Mouse (Mus musculus): Measurements from ENCODE around the gene Babam2. TPM values are rescaled to one million over a fixed set of nuclear protein-coding genes. Genes with fewer than 3 reads are reported as not detected.

Babam2 gene
- polyA plus RNA-seq, 1 experiment from 2014 or later, result 57.4 TPM

Small RNA genes within 50 kb of the gene (microRNA-seq; reads per million reads assigned to microRNA genes)
- gene Mir3473e, result not detected

Other genes with a start within 250 kb of the Babam2 start
- 80.4 and 90.3 TPM in 2 replicates for gene Zfp512, start 245.3 kb upstream of the Babam2 start, polyA plus RNA-seq (2016; fragmentation: Nextera tagmentation; extraction: Ambion mirVana)
- not detected in 2 replicates for gene 4930548H24Rik, start 211.9 kb upstream of the Babam2 start, polyA plus RNA-seq (2016; fragmentation: Nextera tagmentation; extraction: Ambion mirVana)
- 94.8 and 97.2 TPM in 2 replicates for gene Gpn1, start 202.9 kb upstream of the Babam2 start, polyA plus RNA-seq (2016; fragmentation: Nextera tagmentation; extraction: Ambion mirVana)
- 30.2 and 32.4 TPM in 2 replicates for gene Slc4a1ap, start 170.7 kb upstream of the Babam2 start, polyA plus RNA-seq (2016; fragmentation: Nextera tagmentation; extraction: Ambion mirVana)
- 25.8 and 27.6 TPM in 2 replicates for gene Supt7l, start 169.9 kb upstream of the Babam2 start, polyA plus RNA-seq (2016; fragmentation: Nextera tagmentation; extraction: Ambion mirVana)
- gene Mrpl33, start 100.7 kb upstream of the Babam2 start, polyA plus RNA-seq (2016; fragmentation: Nextera tagmentation; extraction: Ambion mirVana), result 231 and 233 TPM in 2 replicates
- 4.5 and 4.6 TPM in 2 replicates for gene Rbks, start 57 bp upstream of the Babam2 start, polyA plus RNA-seq (2016; fragmentation: Nextera tagmentation; extraction: Ambion mirVana)

All from midbrain, embryonic 10.5 days (tissue).